Comparison of ENCODE assay signal across 8 mouse cellular contexts in genomic region chr9:101181962-101182701, GRCm38 (mm10).
DNase-seq lines count a peak whose midpoint lies in the region; ATAC-seq and TF ChIP-seq lines count a peak whose summit lies in the region.

No protein-coding gene starts in this region.

- H3K4me1 ChIP-seq in embryonic facial prominence, embryonic 11.5 days (ENCODE audit: control insufficient read depth, insufficient read depth, low read length) = no peaks in the 10 kb centered on the region
- peaks cover 3% of the 10 kb centered on the region; the same call in 1 of the 2 replicates for H3K4me1 ChIP-seq in heart, adult 2 months (ENCODE audit: control insufficient read depth, insufficient read depth, low read length)
- no peaks in the 10 kb centered on the region for H3K4me1 ChIP-seq in limb, embryonic 13.5 days
- H3K4me1 ChIP-seq in midbrain, postnatal 0 days (ENCODE audit: insufficient read depth, low read length) = no peaks in the 10 kb centered on the region

- intact Hi-C loops in heart, adult 2 months (cut with DNase I) = loop anchor here (1.0 to 5.0 kb wide), 4 partner anchors 15 to 215 kb away; partner anchors contain the start of gene Ppp2r3a

- no peaks in the 10 kb centered on the region for H3K27me3 ChIP-seq in embryonic facial prominence, embryonic 11.5 days (ENCODE audit: control insufficient read depth, insufficient read depth, low read length)
- H3K27me3 ChIP-seq in heart, adult 2 months (ENCODE audit: control insufficient read depth, insufficient read depth, low read length) = no peaks in the 10 kb centered on the region
- no peaks in the 10 kb centered on the region for H3K27me3 ChIP-seq in limb, embryonic 13.5 days
- no peaks in the 10 kb centered on the region for H3K27me3 ChIP-seq in midbrain, postnatal 0 days (ENCODE audit: insufficient read depth, low read length)
- H3K27me3 ChIP-seq in splenic B cell, adult 2 months (ENCODE audit: control insufficient read depth, insufficient read depth, low read length, poor library complexity, severe bottlenecking) = no peaks in the 10 kb centered on the region

- no peak overlapping the region for H3K4me3 ChIP-seq in embryonic facial prominence, embryonic 11.5 days (ENCODE audit: low read depth, low read length)
- H3K4me3 ChIP-seq in heart, adult 2 months = no peak overlapping the region
- H3K4me3 ChIP-seq in limb, embryonic 13.5 days = no peak overlapping the region
- H3K4me3 ChIP-seq in midbrain, postnatal 0 days (ENCODE audit: low read depth, low read length) = no peak overlapping the region

- H3K4me2 ChIP-seq in embryonic facial prominence, embryonic 11.5 days (ENCODE audit: low read depth, low read length) = no peak overlapping the region
- no peak overlapping the region for H3K4me2 ChIP-seq in limb, embryonic 13.5 days (replicated peaks)
- no peak overlapping the region for H3K4me2 ChIP-seq in midbrain, postnatal 0 days (ENCODE audit: low read depth, low read length, poor library complexity, severe bottlenecking)

- H3K36me3 ChIP-seq in embryonic facial prominence, embryonic 11.5 days (replicated peaks; ENCODE audit: control insufficient read depth, insufficient read depth, low read depth, low read length) = no peaks in the 10 kb centered on the region; the same call in 1 of the 2 replicates
- H3K36me3 ChIP-seq in heart, adult 2 months (ENCODE audit: control insufficient read depth, insufficient read depth, low read length) = peaks cover 31% of the 10 kb centered on the region
- peaks cover 41% of the 10 kb centered on the region for H3K36me3 ChIP-seq in limb, embryonic 13.5 days
- peaks cover 7% of the 10 kb centered on the region for H3K36me3 ChIP-seq in midbrain, postnatal 0 days (ENCODE audit: insufficient read depth, low read length)
- no peaks in the 10 kb centered on the region for H3K36me3 ChIP-seq in splenic B cell, adult 2 months (ENCODE audit: control insufficient read depth, insufficient read depth, low read length, poor library complexity, severe bottlenecking)

- peak; percentile 63; the same call in 1 of the 2 replicates for TF ChIP-seq EP300 in heart, adult 2 months (IDR thresholded peaks at IDR 0.05; ENCODE audit: insufficient read depth, low read depth, low read length)

- peak; percentile 94 for TF ChIP-seq CTCF in heart, adult 2 months (IDR thresholded peaks at IDR 0.05)
- TF ChIP-seq CTCF in midbrain, postnatal 0 days (IDR thresholded peaks at IDR 0.05) = peak; percentile 96

- 0 out of 2 replicates have a peak, but pooled peaks cover 1% of the 10 kb centered on the region for H3K79me2 ChIP-seq in heart, adult 2 months (replicated peaks; ENCODE audit: control insufficient read depth, insufficient read depth, low read length)

- peak; percentile 65 for ATAC-seq in embryonic facial prominence, embryonic 11.5 days (replicated peaks; ENCODE audit: insufficient number of reproducible peaks, low FRiP score, low TSS enrichment, low read depth)
- ATAC-seq in limb, embryonic 13.5 days (ENCODE audit: low FRiP score, low read depth) = peak; percentile 69; the same call in 1 of the 2 replicates
- ATAC-seq in midbrain, postnatal 0 days (ENCODE audit: low FRiP score) = no peak; the same call in 1 of the 2 replicates

- no peak overlapping the region for H3K27ac ChIP-seq in embryonic facial prominence, embryonic 11.5 days (replicated peaks; ENCODE audit: low read depth, low read length)
- H3K27ac ChIP-seq in heart, adult 2 months = no peak overlapping the region
- H3K27ac ChIP-seq in limb, embryonic 13.5 days = no peak overlapping the region
- no peak overlapping the region for H3K27ac ChIP-seq in midbrain, postnatal 0 days (ENCODE audit: low read depth, low read length)

- no peaks in the 10 kb centered on the region for H3K9me3 ChIP-seq in embryonic facial prominence, embryonic 11.5 days (replicated peaks; ENCODE audit: control insufficient read depth, low read length)
- H3K9me3 ChIP-seq in limb, embryonic 13.5 days = no peaks in the 10 kb centered on the region
- no peaks in the 10 kb centered on the region for H3K9me3 ChIP-seq in midbrain, postnatal 0 days (ENCODE audit: low read length)

- WGBS in embryonic facial prominence, embryonic 11.5 days = 44% methylated on average over 5 of the region's 5 CpGs
- WGBS in heart, adult 2 months = 34% methylated on average over 5 of the region's 5 CpGs
- WGBS in limb, embryonic 13.5 days = 44% methylated on average over 5 of the region's 5 CpGs
- 45% methylated on average over 5 of the region's 5 CpGs for WGBS in midbrain, postnatal 0 days

- H3K9ac ChIP-seq in embryonic facial prominence, embryonic 11.5 days (replicated peaks; ENCODE audit: low read length) = no peak overlapping the region
- H3K9ac ChIP-seq in heart, adult 2 months (ENCODE audit: low read depth, low read length) = no peak overlapping the region
- no peak overlapping the region for H3K9ac ChIP-seq in limb, embryonic 13.5 days
- no peak overlapping the region for H3K9ac ChIP-seq in midbrain, postnatal 0 days (replicated peaks; ENCODE audit: low read length, poor library complexity, severe bottlenecking)

- peak; percentile 94 for DNase-seq in 3T3-L1 (ENCODE audit: low read depth, low spot score)
- DNase-seq in adrenal gland, postnatal 14 days = peak; percentile 90
- peak; percentile 94 for DNase-seq in embryonic facial prominence, embryonic 11.5 days (ENCODE audit: low spot score)
- peak; percentile 77 to 80 for DNase-seq in heart, adult 2 months
- peak; percentile 95 for DNase-seq in kidney, adult 9 months
- peak; percentile 96 for DNase-seq in midbrain, postnatal 0 days (ENCODE audit: low spot score)
- peak; percentile 70 for DNase-seq in splenic B cell, adult 2 months (ENCODE audit: low read depth, low spot score)

- no peak for TF ChIP-seq POLR2A in heart, adult 2 months (IDR thresholded peaks at IDR 0.05; ENCODE audit: insufficient read depth, low read depth, low read length)
